Mouse (Mus musculus) CD4-positive, CD25-positive, alpha-beta regulatory T cell, adult 4 months (primary cell): Measurements from ENCODE around the gene Npr3. TPM values are rescaled to one million over a fixed set of nuclear protein-coding genes. Genes with fewer than 3 reads are reported as not detected.
"Not testable (repeated sequence)": the region's sequence is repeated elsewhere in the genome, so short reads cannot be mapped to it uniquely, and the experiment has no call there.

ENCODE experiments used
- ATAC-seq: one replicate; pipeline ENCODE4 v1.8.0; 2017
- polyA plus RNA-seq, 2 experiments: library from polyadenylated mRNA; unstranded; fragments of 100-300 nt; shearing (Covaris generic); gene quantifications; one replicate each; pipeline ENCODE4 v1.2.1; 2017

Npr3 gene
- polyA plus RNA-seq, 2 experiments from 2014 or later, result not detected

DNA sequence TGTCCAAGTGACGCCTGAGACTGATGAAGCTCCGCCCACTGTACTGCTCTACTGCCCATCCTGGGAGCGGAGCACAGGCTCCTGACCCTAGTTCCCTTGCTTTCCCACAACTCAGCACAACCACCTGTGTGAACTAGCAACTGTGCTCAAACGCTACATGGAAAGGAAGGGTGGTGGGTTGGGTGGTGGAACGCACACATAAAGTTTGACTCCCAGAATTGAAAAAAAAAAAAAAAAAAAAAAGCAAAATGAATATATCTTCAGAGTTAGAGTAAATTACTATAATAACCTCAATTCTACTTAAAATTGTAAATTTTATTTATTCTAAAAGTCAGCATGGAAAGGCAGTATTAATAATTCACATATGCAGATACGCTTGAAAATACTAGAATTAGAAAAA, 25.3 kb downstream of the Npr3 start:
- ATAC-seq, result no peak

DNA sequence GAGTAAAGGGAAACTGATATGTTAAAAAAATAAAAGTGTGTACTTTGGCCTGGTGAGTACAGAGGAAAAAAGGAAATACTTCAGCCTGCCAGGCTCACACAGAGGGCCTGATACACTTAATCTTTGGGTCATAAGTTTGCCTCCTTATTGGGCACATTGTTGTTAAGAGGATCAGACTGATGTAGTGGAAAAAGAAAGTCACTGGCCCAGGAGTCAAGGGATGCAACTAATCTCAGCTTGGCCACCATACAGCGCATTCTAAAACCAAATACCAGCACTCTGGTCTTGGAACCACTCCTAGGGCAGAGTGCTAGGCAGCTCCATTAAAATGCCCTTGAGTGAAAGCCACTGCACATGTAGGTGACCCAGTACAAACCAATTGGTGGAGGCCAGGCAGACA, 28.8 kb downstream of the Npr3 start:
- no peak for ATAC-seq

DNA sequence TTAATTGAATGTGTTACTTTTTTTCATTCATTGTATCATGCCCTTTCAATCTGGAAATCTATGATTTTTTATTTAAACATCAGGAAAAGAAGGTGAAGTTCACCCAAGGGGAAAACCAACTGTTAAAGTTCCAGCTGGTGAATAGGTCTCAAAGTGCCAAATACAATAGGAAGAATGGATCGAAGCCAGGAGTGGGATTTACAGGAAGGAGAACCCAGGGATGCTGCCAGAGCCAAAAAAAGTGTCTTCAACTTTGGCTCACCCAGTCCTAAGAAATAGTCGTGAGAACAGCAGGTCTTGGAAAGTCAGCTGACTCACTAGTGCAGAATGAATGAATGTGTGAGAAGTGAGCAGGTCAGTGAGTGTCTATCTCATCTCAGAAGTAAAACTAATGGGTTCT, 29.8 kb downstream of the Npr3 start:
- ATAC-seq, result no peak

DNA sequence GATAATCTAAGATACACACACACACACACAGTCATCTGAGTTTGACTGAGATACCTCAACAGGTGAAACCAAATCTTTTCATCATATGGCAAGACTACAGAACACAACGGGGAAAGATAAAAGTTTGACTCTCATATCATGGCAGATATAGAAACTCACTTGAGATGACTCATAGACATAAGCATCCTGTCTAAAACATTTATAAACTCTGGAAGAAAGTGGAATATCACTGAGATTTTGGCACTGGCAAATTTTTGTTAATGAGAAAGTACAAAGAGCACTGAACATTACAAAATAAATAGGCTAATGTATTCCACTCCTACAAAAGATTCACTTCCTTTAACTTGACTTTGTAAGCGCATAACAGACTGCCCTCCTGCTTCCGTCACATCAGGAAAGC, 40.2 kb downstream of the Npr3 start:
- no peak for ATAC-seq

DNA sequence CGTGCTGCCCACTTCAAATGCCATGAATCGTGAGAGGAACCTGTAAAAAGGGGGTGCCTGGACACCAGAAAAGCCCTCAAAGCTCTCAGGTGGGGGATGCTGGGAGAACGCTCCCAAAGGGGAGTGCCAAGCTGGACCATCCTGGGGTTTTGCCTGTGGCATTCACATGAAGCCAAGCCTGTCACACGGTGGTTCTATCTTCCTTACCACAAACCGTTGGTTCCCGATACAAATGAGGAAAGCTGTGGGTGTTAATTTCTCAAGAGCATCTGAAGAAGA, 43.6 kb downstream of the Npr3 start:
- ATAC-seq, result no peak

DNA sequence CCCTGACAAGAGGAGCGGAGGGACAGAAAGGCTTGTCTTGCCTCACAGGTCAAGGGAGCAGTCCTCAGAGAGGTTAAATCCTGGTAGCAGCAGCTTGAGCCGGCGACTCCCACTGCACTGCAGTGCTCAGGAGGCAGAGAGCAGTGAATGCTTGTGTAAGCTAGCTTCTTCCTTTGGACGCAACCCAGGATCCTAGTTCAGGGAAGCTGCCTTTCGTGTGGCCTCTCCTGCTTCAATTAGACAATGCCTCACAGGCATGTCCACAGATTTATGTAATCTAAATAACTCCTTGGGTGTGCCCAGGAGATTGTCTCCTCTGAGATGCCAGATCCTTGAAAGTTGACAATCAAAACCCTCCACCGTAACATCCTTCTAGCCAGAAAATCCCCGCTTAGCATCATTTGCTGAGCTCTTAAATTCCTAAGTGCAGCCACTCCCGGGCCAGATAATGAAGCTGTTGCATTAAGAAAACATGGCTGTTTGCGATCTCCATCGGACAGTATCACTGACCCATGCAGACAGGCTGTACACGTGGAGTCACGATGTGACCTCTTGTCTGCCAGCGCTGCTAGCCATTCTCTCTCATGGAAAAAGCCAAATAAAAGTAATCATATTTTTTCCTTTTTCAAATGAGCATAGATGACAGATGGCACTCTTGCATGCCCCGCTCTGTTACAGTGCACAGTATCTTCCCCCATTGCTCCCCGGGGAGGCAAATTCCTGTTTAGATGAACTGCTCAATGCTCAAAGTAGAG, 44.1 kb downstream of the Npr3 start:
- ATAC-seq, result no peak

DNA sequence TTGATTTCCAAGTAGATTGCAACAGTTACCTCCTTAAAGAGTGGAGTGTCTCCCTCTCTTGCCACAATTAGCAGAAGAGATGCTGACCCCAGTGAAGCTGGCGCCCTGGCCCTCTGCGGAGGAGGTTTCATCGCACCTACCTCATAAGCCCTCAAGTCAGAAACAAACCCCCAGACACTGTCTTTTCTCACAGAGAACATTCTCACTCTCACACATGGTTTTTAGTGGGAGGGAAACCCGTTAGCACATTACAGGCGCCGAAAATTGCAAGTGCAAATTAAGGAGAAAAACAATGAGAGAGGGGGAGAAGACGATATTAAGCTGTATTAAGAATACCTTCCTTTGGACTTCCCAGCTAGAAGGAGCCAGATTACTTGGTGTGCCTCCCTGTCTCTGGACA, 44.8 kb downstream of the Npr3 start:
- no peak for ATAC-seq

DNA sequence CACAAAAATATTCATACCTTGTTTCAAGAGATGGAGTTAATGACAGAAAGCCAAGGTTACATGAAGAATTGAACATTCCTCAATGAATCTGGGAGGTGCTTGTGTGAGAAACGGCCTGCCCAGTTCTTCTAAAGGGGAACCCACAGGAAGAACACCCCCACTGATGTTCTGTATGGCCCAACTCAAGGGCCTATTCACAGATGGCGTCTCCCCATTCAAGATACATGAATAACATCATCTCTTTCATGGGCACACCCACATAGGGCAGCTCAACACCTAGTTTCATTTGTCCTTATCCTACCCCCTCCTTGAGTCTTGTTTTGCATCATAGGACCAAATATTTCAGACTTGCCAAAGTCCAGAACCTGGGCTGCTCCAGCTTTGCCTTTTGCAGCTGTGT, 46.8 kb downstream of the Npr3 start:
- ATAC-seq, result no peak

DNA sequence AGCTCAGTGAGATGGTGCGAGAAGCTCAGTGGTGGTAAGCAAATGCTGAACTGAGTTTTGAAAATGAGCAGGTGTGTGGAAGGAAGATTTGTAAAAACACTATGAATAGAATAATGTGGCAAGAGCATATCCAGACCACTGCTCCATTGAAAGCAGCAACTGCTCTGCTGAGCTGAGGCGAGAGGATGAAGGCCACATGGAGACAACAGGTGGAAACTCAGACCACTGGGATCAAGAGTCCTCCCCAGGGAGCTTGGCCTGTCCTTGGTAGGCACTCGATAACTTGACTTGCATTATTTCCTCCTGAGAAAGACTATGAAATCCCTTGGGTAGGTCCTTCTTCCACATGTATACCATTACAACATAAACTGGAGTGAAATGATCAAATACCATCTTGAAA, 47.3 kb downstream of the Npr3 start:
- ATAC-seq, result no peak

DNA sequence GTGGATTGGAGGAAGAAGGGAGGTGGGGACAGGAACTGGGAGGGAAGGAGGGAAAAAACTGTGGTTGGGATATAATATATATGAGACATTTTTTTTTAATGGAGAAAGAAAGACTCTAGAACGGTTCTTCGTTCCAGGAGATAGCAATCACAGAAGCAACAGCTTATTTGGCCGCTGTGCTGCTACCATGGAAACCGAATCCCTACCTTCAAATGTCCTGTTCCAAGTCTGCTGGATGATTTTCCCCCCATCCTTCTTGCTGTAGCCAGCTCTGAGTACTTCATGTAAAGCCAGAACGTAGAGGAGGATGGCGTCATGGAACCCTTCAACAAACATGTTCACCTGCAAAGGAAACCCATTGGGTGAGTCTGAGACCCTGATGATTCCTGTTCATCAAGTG, 48.7 kb downstream of the Npr3 start:
- no peak for ATAC-seq

DNA sequence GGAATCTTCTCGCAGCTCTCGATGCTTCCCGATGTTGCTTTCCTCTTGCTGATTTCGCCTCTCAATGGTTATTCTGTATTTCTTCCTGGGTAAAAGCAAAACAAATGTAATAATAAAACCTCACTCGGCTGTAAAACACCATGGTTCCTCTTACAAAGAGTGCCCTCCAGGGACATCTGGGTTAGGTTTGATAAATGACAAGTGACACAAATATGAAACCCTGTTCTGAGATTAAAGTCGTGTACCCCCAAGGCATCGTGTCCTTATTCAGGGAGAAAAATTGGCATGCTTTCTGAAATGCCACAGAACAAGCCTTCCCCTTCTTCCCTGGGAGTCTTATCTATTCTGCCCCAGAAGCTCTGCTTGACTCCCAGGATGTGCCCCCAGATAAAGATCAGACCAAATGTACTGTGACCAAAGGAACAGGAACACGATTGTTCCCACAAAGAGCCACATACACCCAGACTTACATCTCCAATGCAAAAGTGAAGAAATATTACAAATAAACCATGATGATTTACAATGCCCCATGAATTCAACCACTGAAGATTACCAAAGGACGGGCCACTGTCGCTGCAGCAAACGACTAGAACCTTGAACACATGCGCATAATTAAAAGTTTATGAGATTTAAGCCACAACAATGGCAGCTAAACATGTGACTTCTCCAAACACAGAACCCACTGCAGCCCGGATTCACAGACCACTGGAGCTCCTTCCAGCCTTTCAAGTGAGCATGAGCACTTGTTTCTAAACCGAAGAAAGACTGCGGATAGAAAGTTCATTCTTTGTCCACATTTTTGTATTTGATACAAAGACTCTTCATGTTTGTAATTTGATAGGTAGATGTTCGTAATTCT, 61.7 kb downstream of the Npr3 start:
- no peak for ATAC-seq

DNA sequence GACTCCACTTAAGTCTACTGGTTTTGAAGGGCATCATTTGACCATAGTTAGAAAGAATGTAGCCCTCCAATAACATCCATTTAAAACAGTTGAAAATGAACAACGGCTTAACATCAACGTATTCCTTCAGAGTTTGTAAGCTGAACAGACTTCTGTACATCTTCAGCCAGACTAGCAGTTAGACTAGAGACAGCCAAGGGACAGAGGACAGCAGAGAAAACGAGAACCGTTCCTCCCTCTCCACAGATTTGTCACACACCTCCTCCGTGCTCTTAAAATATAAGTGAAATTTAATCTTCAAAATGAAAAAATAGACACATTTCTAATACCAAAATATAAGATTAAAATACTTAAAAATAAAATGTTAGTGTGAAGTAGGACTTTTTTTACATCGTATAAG, 63.0 kb downstream of the Npr3 start:
- no peak for ATAC-seq

DNA sequence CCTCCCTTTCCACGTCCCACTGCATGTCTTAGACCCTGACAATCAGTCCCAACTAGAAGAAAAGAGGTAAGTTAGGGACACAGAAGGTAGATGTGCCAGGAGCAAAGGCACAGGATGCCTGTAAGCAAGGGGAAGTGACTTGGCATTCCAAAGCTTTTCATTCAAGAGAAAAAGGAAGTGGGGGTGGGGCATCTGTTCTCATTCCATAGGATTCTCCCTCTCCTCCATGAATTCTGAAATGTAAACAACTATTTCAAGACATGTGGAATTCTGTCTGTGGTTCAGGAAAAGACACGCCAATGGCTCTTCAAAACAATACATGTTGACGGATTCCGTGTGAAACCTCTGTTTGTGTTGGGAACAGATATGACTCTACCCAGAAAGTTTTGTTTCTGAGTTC, 65.3 kb downstream of the Npr3 start:
- no peak for ATAC-seq

DNA sequence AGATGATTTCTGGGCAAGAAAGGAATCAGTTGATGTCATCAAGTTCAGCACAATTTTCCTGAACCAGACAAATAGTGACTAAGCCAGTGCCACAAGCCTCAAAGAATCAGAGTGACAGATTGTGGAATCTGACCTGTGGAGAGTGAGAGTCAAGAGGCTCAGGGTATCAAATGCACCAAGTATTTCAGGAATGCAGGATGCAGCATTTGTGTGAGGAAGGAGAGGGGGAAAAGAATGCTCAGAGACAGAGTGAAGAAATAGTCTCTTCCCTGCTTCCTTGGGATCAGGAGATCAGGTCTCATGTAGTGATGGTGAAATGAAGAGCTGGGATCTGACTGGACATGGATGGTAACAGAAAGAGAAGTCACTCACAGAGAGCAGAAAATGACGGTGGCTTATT, 71.2 kb downstream of the Npr3 start:
- ATAC-seq, result no peak

DNA sequence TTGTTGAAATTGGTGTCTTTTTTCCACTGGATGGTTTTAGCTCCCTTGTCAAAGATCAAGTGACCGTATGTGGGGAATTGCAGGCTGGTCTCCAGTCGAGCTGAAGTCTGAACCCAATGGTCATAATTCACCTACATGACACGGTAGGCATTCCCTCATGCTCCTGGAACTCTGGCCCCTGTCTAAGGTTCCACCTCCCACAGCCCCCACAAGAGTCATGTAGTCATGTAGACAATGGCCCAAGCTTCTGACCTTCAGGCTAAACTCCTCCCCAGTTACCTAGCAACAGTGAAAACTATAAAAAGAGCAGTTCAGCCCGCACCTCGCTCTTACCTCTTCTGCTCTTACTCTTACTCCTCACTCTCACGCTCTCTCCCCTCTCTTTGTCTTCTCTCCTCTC, 84.7 kb downstream of the Npr3 start:
- ATAC-seq, result not testable (repeated sequence)

DNA sequence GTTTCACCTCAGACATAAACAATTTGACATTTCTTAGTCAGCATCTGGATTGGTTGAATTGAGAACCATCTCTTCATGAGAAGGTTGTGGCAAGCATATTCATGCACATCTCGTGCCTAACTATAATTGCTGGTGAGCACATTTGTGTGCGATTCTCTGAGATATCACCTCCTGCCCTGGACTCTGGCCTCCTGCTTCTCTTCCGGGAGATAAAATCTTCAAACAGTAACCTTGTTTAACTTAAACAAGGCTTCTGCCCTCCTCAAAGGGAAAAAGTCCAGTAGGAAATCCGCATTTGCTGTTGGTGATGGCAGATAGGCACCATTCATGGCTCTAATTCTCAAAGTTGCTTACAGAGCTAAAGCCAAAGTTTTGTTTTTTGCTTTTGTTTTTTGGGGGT, 91.5 kb downstream of the Npr3 start:
- ATAC-seq, result no peak

DNA sequence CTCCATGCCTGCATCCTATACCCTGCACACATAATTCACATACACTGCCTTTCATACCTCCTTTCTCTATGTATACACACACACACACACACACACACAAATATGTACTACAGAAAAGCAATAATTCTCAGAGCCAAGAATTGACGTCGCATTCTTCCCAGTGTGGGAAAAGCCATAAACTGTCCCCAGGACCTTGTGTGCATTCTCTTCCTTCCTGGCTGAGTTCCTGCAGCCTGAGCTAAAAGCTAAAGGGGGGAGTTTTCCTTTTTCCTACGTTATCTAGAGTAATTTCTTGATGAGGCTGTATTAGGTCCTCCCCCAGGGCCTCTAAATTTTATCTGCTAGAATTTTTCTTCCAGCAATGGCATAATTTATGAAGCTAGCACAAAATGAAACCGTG, 103.5 kb downstream of the Npr3 start:
- ATAC-seq, result no peak

DNA sequence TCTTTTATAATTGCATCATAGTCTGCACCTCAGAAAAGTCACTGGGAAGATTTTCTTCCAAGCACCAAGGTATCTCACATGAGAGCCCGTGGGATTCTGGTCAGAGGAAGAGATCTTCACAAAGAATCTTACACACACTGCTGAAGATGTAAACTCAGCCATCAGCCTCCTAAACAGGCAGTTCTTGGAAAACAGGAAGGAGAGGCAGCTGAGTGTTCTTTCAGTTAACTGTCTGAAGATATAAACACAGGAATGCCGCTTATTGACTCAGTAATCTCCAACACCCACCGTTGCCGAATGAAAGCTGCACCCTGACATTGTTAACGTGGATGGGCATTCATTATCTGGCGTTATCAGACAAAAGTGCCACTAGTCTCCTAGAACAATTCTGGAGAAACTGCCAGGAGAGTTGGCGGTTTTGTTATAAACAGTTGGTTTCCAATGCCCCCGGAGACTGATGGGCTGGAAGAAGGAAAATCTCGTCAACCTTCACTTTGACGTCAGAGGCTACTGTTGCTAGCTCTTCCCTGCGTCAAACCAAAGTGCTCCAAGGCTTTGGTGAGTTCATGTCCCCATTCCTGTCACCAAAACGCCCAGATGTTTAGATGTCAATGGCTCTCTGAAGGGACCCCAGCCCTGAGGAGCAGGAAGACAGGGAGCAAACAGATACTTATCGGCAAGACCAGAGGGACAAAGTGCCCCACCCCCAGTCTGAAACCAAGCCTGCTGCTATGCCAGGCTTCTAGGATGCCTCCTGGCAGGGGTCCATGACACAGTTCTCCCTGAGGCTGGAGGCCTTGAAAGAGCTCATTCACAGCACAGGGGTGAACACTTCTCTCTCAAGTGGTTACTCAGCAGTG, 105.0 kb downstream of the Npr3 start:
- ATAC-seq, result no peak

DNA sequence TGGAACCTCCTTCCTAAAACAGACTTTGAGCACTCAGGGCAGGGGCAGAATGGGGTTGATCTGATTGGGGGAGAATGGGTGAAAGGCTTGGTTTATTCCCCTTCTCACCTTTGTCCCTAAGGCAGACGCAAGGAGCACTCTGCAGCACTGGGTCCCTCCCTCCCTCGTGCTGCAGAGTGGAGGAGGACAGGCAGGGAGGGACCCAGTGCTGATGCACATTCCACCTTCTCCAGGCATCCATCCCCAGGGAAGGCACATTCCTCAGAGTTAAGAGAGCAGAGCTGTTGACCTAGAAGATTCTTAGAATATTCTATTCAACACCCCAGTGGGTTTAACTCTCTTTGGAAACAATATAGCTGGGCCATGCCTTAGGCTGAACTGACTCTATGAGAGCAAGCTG, 112.5 kb downstream of the Npr3 start:
- no peak for ATAC-seq
